Mouse (Mus musculus): ENCODE data around the gene Epha7.

Epha7 gene

GRCm38 (mm10) chr4:28812691-28813289 lies at the start of gene Epha7:
Gene Epha7 (plus strand): TSS chr4:28813131.
- DNase-seq (ENCODE audit: low spot score), result no peak

GRCm38 (mm10) chr4:28783961-28784360 lies 29.0 kb upstream of the Epha7 start:
- no peak for DNase-seq (ENCODE audit: low spot score)

- peak; percentile 16 for DNase-seq (ENCODE audit: low spot score)
Measured at GRCm38 (mm10) chr4:28808800-28809199, 4.1 kb upstream of the Epha7 start.

GRCm38 (mm10) chr4:28809703-28810102 lies 3.2 kb upstream of the Epha7 start:
- no peak for DNase-seq (ENCODE audit: low spot score)

- no peak for DNase-seq (ENCODE audit: low spot score)
Measured at GRCm38 (mm10) chr4:28813551-28814475, 882 bp downstream of the Epha7 start.

- DNase-seq (ENCODE audit: low spot score), result no peak
Measured at GRCm38 (mm10) chr4:28814476-28814815, 1.5 kb downstream of the Epha7 start.

- no peak for DNase-seq (ENCODE audit: low spot score)
Measured at GRCm38 (mm10) chr4:28814816-28815620, 2.1 kb downstream of the Epha7 start.

GRCm38 (mm10) chr4:28815621-28815920 lies 2.6 kb downstream of the Epha7 start:
- DNase-seq (ENCODE audit: low spot score), result no peak

GRCm38 (mm10) chr4:28823616-28824015 lies 10.7 kb downstream of the Epha7 start:
- DNase-seq (ENCODE audit: low spot score), result no peak

- DNase-seq (ENCODE audit: low spot score), result no peak
Measured at GRCm38 (mm10) chr4:28824616-28825015, 11.7 kb downstream of the Epha7 start.

GRCm38 (mm10) chr4:28837669-28838068 lies 24.7 kb downstream of the Epha7 start:
- DNase-seq (ENCODE audit: low spot score), result no peak

- no peak for DNase-seq (ENCODE audit: low spot score)
Measured at GRCm38 (mm10) chr4:28846311-28846710, 33.4 kb downstream of the Epha7 start.

GRCm38 (mm10) chr4:28850388-28850787 lies 37.5 kb downstream of the Epha7 start:
- DNase-seq (ENCODE audit: low spot score), result no peak

GRCm38 (mm10) chr4:28862845-28863666 lies 50.1 kb downstream of the Epha7 start:
- DNase-seq (ENCODE audit: low spot score), result no peak

- DNase-seq (ENCODE audit: low spot score), result no peak
Measured at GRCm38 (mm10) chr4:28866411-28866810, 53.5 kb downstream of the Epha7 start.

GRCm38 (mm10) chr4:28871615-28872014 lies 58.7 kb downstream of the Epha7 start:
- DNase-seq (ENCODE audit: low spot score), result no peak

GRCm38 (mm10) chr4:28881271-28882044 lies 68.5 kb downstream of the Epha7 start:
- DNase-seq (ENCODE audit: low spot score), result no peak

GRCm38 (mm10) chr4:28889630-28890029 lies 76.7 kb downstream of the Epha7 start:
- DNase-seq (ENCODE audit: low spot score), result no peak

- no peak for DNase-seq (ENCODE audit: low spot score)
Measured at GRCm38 (mm10) chr4:28890102-28890501, 77.2 kb downstream of the Epha7 start.

- no peak for DNase-seq (ENCODE audit: low spot score)
Measured at GRCm38 (mm10) chr4:28895480-28895879, 82.5 kb downstream of the Epha7 start.

GRCm38 (mm10) chr4:28899373-28899772 lies 86.4 kb downstream of the Epha7 start:
- no peak for DNase-seq (ENCODE audit: low spot score)
